Mouse (Mus musculus): ENCODE data around the gene Phkg1. TPM values are rescaled to one million over a fixed set of nuclear protein-coding genes. Genes with fewer than 3 reads are reported as not detected.
"Not testable (repeated sequence)": the region's sequence is repeated elsewhere in the genome, so short reads cannot be mapped to it uniquely, and the experiment has no call there.

Gene Phkg1
- polyA plus RNA-seq (2015; fragmentation: Nextera tagmentation; extraction: Ambion mirVana), result 0.10 and 0.20 TPM in 2 replicates

DNA sequence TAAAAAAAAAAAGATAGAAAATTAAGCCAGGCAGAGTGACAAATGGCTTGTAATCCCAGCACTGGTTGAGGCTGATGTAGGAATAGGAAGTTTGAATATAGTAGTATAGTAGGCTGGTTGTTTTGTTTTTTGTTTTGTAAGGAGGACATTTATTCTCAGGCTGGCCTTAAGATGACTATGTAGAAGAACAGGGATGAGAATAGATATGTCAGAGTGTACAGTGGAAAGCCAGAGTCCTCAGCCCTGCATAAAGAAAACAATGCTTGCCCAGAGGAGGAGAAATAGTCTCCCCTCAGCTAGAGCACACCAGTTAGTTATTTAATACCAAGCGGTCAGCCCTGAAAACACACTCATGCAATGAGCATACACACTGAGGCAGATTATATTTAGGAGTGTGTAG lies at the start of gene Phkg1:
TSS of gene Phkg1 (minus strand) at position 101 of the 400 bp plus-strand sequence.
- H3K4me3 ChIP-seq (replicated peaks), result no peak within 1 kb of the TSS
- H3K36me3 ChIP-seq (replicated peaks), result no peaks in the 10 kb centered on the region
- no peak within 1 kb of the TSS for H3K4me2 ChIP-seq
- H3K27ac ChIP-seq (replicated peaks), result no peak within 1 kb of the TSS
- H3K9ac ChIP-seq, result no peak within 1 kb of the TSS
- H3K4me1 ChIP-seq (replicated peaks), result peaks cover 17% of the 10 kb centered on the region
- H3K9me3 ChIP-seq (replicated peaks), result no peaks in the 10 kb centered on the region
- 85% methylated on average over 1 of the region's 1 CpGs for WGBS (ENCODE audit: insufficient replicate concordance)
- no peaks in the 10 kb centered on the region for H3K27me3 ChIP-seq
- no peak for ATAC-seq (ENCODE audit: insufficient read depth)

DNA sequence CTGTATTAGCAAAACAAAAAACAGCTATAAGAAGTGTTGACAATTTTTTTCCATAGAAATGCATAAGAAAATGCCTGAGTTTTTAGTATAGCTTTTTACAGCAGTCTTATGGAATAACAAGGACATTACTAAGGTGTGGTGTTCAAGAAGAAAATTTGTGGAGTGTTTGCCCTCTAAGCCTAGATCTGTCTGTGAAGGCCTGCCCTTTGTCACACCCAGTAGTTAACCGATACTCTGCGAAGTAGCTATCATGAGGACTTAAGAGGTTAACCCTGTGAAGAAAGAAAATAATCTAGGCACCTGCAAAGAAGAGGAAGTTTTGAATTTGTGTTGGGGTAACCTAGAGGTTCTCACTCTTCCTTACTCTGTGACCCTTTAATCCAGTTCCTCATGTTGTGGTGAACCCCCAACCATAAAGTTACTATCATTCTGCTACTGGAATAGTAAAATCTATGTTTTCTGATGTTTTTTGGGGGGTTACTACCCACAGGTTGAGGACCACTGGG lies 49.2 kb upstream of the Phkg1 start:
- Histone ChIP-seq H3K27ac (replicated peaks) (no peak overlapping the region; the same call in 1 of the 2 replicates), H3K27me3 (no peaks in the 10 kb centered on the region), H3K4me3 (replicated peaks) (no peak overlapping the region), H3K36me3 (replicated peaks) (peaks cover 16% of the 10 kb centered on the region), H3K9ac (no peak overlapping the region), H3K4me1 (replicated peaks) (peaks cover 48% of the 10 kb centered on the region), H3K4me2 (no peak overlapping the region), H3K9me3 (replicated peaks) (no peaks in the 10 kb centered on the region)
- WGBS (ENCODE audit: insufficient replicate concordance), result 48% methylated on average over 2 of the region's 2 CpGs
- no peak for ATAC-seq (ENCODE audit: insufficient read depth)

DNA sequence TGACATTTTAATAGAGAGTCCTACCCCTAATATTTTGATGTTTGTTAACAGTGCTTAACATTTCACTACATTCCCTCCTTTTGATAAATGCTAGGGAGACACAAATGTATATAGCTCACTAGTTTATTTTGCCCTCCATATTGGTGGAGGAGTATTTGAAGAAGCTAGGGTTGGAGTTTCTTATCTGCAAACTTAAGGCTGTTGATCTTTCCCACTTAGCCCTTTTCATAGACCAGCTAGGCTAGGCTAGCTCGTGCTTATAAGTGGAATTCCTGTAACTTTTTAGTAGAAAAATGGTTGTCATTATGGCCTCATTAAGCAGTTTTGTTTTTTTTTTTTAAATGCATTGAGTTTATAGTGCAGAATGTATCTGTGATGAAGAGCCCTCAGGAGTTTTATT lies 45.1 kb upstream of the Phkg1 start:
- Histone ChIP-seq H3K9me3 (replicated peaks) (no peaks in the 10 kb centered on the region), H3K4me1 (replicated peaks) (peaks cover 46% of the 10 kb centered on the region), H3K27ac (replicated peaks) (peak overlapping the region; percentile 16; the same call in 1 of the 2 replicates), H3K9ac (peak overlapping the region; percentile 50; the same call in 1 of the 2 replicates), H3K4me3 (replicated peaks) (peak overlapping the region; percentile 39), H3K27me3 (no peaks in the 10 kb centered on the region), H3K4me2 (peak overlapping the region; percentile 76), H3K36me3 (replicated peaks) (peaks cover 16% of the 10 kb centered on the region)
- 18% methylated on average over 1 of the region's 1 CpGs for WGBS (ENCODE audit: insufficient replicate concordance)
- ATAC-seq (ENCODE audit: insufficient read depth), result no peak

GRCm38 (mm10) chr5:129942073-129942939 lies 44.0 kb upstream of the Phkg1 start:
- ATAC-seq (ENCODE audit: insufficient read depth), result peak; percentile 40
- H3K4me2 ChIP-seq, result peak overlapping the region; percentile 76
- H3K36me3 ChIP-seq (replicated peaks), result peaks cover 16% of the 10 kb centered on the region
- peaks cover 36% of the 10 kb centered on the region for H3K4me1 ChIP-seq (replicated peaks)
- peak overlapping the region; percentile 97 for H3K9ac ChIP-seq
- H3K27ac ChIP-seq (replicated peaks), result peak overlapping the region; percentile 95
- H3K4me3 ChIP-seq (replicated peaks), result peak overlapping the region; percentile 93
- WGBS (ENCODE audit: insufficient replicate concordance), result under 1% methylated on average over 52 of the region's 82 CpGs
- not testable (repeated sequence) for H3K27me3 ChIP-seq; H3K9me3 ChIP-seq (replicated peaks)

GRCm38 (mm10) chr5:129941495-129942045 lies 43.2 kb upstream of the Phkg1 start, which contains the start of gene Vkorc1l1:
Gene Vkorc1l1, plus strand, starts transcription at chr5:129941970.
- 2% methylated on average over 59 of the region's 59 CpGs for WGBS (ENCODE audit: insufficient replicate concordance)
- Histone ChIP-seq H3K27ac (replicated peaks) (peak within 1 kb of the TSS; percentile 95), H3K36me3 (replicated peaks) (peaks cover 11% of the 10 kb centered on the region), H3K4me1 (replicated peaks) (peaks cover 29% of the 10 kb centered on the region), H3K9me3 (replicated peaks) (no peaks in the 10 kb centered on the region), H3K4me3 (replicated peaks) (peak within 1 kb of the TSS; percentile 93), H3K4me2 (peak within 1 kb of the TSS; percentile 76), H3K9ac (peak within 1 kb of the TSS; percentile 97), H3K27me3 (no peaks in the 10 kb centered on the region)
- ATAC-seq (ENCODE audit: insufficient read depth), result peak; percentile 92

DNA sequence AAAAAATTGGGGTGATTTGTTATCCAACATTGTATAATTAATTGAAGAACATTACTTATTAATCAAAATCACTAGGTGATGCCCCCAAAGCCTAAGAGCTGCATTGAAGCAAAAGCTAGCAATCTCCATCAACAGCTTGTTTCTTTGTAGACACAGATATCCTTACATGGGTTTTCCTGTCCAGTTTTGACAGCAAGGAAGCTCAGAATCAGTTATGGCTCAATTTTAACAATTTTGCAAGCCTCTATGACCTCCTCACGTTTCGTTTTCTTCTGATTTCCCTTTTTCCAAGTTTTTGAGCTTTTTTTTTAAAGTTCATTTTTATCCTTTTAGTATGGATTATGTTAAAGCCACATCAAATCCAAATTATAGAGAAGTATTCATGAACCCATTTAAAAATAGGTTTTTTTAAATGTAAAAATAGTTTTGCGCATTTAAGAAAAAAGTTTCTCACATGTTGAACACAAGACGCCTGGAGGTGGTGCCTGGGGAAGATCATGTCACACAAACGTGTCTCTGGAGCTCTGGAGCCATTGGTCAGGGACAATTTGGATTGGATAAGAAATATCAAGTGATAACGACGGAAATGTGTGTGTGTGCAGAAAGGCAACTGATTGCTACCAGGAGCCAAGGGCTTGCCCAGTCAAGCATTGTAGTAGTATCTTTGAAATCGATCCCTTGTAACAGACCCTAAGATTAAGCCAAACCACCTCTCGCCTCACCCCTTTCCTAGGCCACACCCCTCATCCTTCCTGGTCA lies 42.6 kb upstream of the Phkg1 start:
- no peaks in the 10 kb centered on the region for H3K27me3 ChIP-seq
- peak overlapping the region; percentile 61 for H3K4me3 ChIP-seq (replicated peaks)
- no peaks in the 10 kb centered on the region for H3K9me3 ChIP-seq (replicated peaks)
- peak overlapping the region; percentile 41; the same call in 1 of the 2 replicates for H3K9ac ChIP-seq
- peak; percentile 8 for ATAC-seq (ENCODE audit: insufficient read depth)
- WGBS (ENCODE audit: insufficient replicate concordance), result 2% methylated on average over 9 of the region's 9 CpGs
- peak overlapping the region; percentile 74 for H3K4me2 ChIP-seq
- H3K27ac ChIP-seq (replicated peaks), result peak overlapping the region; percentile 83
- peaks cover 29% of the 10 kb centered on the region for H3K4me1 ChIP-seq (replicated peaks)
- H3K36me3 ChIP-seq (replicated peaks), result peaks cover 11% of the 10 kb centered on the region

DNA sequence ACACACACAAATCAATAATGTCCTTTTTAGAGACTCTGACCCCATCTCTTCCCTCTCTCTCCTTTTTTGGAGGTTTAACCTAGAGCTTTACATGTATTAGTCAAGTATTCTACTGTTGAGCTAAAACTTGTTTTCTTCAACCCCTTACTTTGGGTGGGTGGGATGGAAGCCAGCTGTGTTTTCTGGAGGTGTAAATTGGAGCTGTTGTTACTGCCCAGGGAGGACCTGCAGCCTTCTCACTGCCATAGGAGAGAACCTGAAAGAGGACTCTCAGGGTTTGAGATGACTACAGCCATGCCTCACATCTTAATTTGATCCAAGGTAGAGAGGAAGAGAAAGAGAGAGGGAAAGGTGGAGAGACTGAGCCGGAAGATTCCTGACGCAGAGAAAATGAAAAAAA lies 41.9 kb upstream of the Phkg1 start:
- Histone ChIP-seq H3K9me3 (replicated peaks) (no peaks in the 10 kb centered on the region), H3K4me1 (replicated peaks) (peaks cover 27% of the 10 kb centered on the region), H3K36me3 (replicated peaks) (peaks cover 7% of the 10 kb centered on the region), H3K27me3 (no peaks in the 10 kb centered on the region), H3K27ac (replicated peaks) (peak overlapping the region; percentile 83), H3K9ac (no peak overlapping the region), H3K4me2 (peak overlapping the region; percentile 74), H3K4me3 (replicated peaks) (peak overlapping the region; percentile 61)
- WGBS (ENCODE audit: insufficient replicate concordance), result 45% methylated on average over 2 of the region's 2 CpGs
- ATAC-seq (ENCODE audit: insufficient read depth), result no peak

DNA sequence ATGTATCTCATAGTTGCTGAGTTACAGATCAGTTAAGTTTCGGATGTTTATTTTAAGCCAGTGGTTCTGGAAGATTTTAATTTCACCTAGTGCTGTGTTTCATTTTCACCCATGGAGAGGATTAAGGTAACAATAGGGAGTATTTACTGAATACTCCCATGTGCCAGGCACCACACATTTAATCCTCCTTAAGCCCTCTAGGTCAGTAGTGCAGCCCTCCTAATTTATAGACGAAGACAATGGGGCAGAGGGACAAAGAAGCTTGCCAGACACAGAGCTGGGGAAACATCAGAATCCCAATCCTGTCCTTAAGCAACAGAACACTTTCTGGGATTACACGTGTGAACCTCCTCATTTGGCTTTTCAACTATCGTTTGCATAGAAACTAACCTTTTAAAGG lies 38.6 kb upstream of the Phkg1 start:
- Histone ChIP-seq H3K36me3 (replicated peaks) (no peaks in the 10 kb centered on the region), H3K4me2 (no peak overlapping the region), H3K4me3 (replicated peaks) (no peak overlapping the region), H3K27me3 (no peaks in the 10 kb centered on the region; the same call in 1 of the 2 replicates), H3K9ac (no peak overlapping the region), H3K9me3 (replicated peaks) (no peaks in the 10 kb centered on the region), H3K27ac (replicated peaks) (no peak overlapping the region), H3K4me1 (replicated peaks) (peaks cover 15% of the 10 kb centered on the region)
- ATAC-seq (ENCODE audit: insufficient read depth), result no peak
- 57% methylated on average over 4 of the region's 4 CpGs for WGBS (ENCODE audit: insufficient replicate concordance)

- no peak overlapping the region for H3K9ac ChIP-seq
- H3K9me3 ChIP-seq (replicated peaks), result no peaks in the 10 kb centered on the region
- H3K27me3 ChIP-seq, result no peaks in the 10 kb centered on the region; the same call in 1 of the 2 replicates
- 44% methylated on average over 9 of the region's 9 CpGs for WGBS (ENCODE audit: insufficient replicate concordance)
- no peak overlapping the region; the same call in 1 of the 2 replicates for H3K27ac ChIP-seq (replicated peaks)
- peak; percentile 20; the same call in 1 of the 2 replicates for ATAC-seq (ENCODE audit: insufficient read depth)
- H3K4me1 ChIP-seq (replicated peaks), result peaks cover 9% of the 10 kb centered on the region
- no peak overlapping the region for H3K4me2 ChIP-seq
- H3K4me3 ChIP-seq (replicated peaks), result no peak overlapping the region
- H3K36me3 ChIP-seq (replicated peaks), result no peaks in the 10 kb centered on the region
These were observed 31.8 kb upstream of the Phkg1 start for GRCm38 (mm10) chr5:129929924-129930855.

DNA sequence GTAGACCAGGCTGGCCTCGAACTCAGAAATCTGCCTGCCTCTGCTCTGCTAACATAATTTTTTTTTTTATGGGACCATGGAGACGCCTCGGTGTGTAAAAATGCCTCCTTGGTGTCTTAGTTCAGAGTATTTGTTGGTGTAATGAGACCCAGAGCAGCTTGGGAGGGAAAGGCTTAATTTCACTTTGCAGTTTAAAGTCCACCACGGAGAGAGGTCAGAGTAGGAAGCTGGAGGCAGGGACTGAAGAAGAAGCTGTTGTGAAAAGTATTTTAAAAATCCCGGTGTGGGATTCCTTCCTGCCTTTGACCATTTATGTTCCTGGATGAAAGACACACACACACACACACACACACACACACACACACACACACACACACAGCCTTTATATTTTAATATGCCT lies 27.6 kb upstream of the Phkg1 start:
- H3K4me1 ChIP-seq (replicated peaks), result peaks cover 9% of the 10 kb centered on the region
- no peak for ATAC-seq (ENCODE audit: insufficient read depth)
- no peaks in the 10 kb centered on the region for H3K36me3 ChIP-seq (replicated peaks)
- H3K4me2 ChIP-seq, result no peak overlapping the region
- no peaks in the 10 kb centered on the region for H3K9me3 ChIP-seq (replicated peaks)
- H3K27me3 ChIP-seq, result no peaks in the 10 kb centered on the region
- no peak overlapping the region for H3K9ac ChIP-seq
- WGBS (ENCODE audit: insufficient replicate concordance), result 68% methylated on average over 5 of the region's 5 CpGs
- H3K27ac ChIP-seq (replicated peaks), result no peak overlapping the region
- no peak overlapping the region for H3K4me3 ChIP-seq (replicated peaks)
